Mouse (Mus musculus) bone marrow macrophage, adult 2 months (primary cell): Measurements from ENCODE around the gene Arhgef28.

Experiments used
- CTCF ChIP-seq: IDR thresholded peaks from 2 replicates; pipeline ENCODE4 v1.5.1; 2012; ENCODE audit warnings: low read depth, mild to moderate bottlenecking, low read length, moderate library complexity
- POLR2A ChIP-seq: IDR thresholded peaks from 2 replicates; pipeline ENCODE4 v1.6.1; 2012; ENCODE audit warnings: mild to moderate bottlenecking, low read depth, low read length, borderline replicate concordance

DNA sequence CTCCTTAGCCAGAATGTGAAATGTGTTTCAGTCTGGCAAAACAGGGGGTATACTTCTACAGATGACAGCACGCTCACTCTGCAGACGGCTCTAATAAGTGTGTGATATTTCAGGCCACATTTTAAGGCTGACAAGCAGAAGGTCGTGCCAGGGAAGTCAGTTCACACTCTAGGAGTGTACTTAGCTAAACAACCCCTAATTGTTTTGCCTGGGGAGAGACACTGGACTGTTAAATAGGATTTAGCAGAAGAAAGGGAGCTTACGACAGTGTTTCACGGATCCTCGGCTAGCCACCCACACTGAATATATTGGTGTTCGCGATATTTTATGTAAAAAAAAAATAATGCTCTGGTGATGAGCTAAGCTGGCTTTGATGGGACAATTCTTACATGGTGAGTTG, 286.6 kb downstream of the Arhgef28 start:
- no peak for TF ChIP-seq CTCF
- no peak for TF ChIP-seq POLR2A
